Mouse (Mus musculus) ES-E14 (cell line): ENCODE results near the gene Lrmda.

ENCODE experiments used
- CHD2 ChIP-seq: IDR thresholded peaks from 2 replicates; pipeline ENCODE4 v1.6.1; 2014; ENCODE audit warnings: mild to moderate bottlenecking, low read depth, low read length, inconsistent platforms
- HCFC1 ChIP-seq: IDR thresholded peaks from 2 replicates; pipeline ENCODE4 v1.6.1; 2012; ENCODE audit warnings: low read length, inconsistent platforms, borderline replicate concordance; ENCODE audit not compliant: insufficient read depth
- MAFK ChIP-seq: IDR thresholded peaks from 2 replicates; pipeline ENCODE4 v1.6.1; 2014; ENCODE audit warnings: mild to moderate bottlenecking, low read depth, low read length, inconsistent platforms; ENCODE audit not compliant: insufficient read depth
- ZC3H11A ChIP-seq: IDR thresholded peaks from 2 replicates; pipeline ENCODE4 v1.6.1; 2012; ENCODE audit warnings: low read depth, mild to moderate bottlenecking, inconsistent platforms, low read length, borderline replicate concordance
- ZNF384 ChIP-seq: IDR thresholded peaks from 2 replicates; pipeline ENCODE4 v1.6.1; 2012; ENCODE audit warnings: low read depth, low read length, inconsistent platforms

DNA sequence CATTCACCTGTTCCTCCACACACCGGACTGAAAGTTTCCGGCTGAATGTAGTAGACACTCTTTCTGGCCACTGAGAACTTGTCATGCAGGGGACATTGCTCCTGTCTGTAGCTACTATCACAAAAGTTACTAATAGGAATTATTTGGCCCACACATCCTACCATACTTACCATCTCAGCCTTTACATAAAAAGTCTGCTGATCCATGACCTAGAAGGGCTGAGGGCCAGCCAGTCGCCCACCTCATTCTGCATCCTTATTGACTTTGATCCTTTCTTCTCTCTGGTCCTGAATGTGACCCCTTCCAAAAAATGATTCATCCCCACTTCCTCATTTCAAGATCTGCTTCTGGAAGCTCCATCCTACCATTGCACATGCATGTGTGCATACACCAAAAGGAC lies 534.2 kb downstream of the Lrmda start:
- TF ChIP-seq MAFK (no peak), CHD2 (no peak), ZC3H11A (no peak), ZNF384 (no peak), HCFC1 (no peak)
